Mouse (Mus musculus): ENCODE results near the gene Dapl1. TPM values are rescaled to one million over a fixed set of nuclear protein-coding genes. Genes with fewer than 3 reads are reported as not detected.

The Dapl1 gene
- polyA plus RNA-seq, 1 experiment: not detected

GRCm38 (mm10) chr2:59467085-59467484 is 17.4 kb upstream of the Dapl1 start:
- no peak for TF ChIP-seq GATA1 (IDR thresholded peaks at IDR 0.05; ENCODE audit: low read length)

GRCm38 (mm10) chr2:59467976-59468375 is 16.5 kb upstream of the Dapl1 start:
- no peak for TF ChIP-seq GATA1 (IDR thresholded peaks at IDR 0.05; ENCODE audit: low read length)

GRCm38 (mm10) chr2:59469590-59470245 is 14.7 kb upstream of the Dapl1 start:
- TF ChIP-seq GATA1 (IDR thresholded peaks at IDR 0.05; ENCODE audit: low read length): no peak

GRCm38 (mm10) chr2:59470326-59471031 is 14.0 kb upstream of the Dapl1 start:
- no peak for TF ChIP-seq GATA1 (IDR thresholded peaks at IDR 0.05; ENCODE audit: low read length)

DNA sequence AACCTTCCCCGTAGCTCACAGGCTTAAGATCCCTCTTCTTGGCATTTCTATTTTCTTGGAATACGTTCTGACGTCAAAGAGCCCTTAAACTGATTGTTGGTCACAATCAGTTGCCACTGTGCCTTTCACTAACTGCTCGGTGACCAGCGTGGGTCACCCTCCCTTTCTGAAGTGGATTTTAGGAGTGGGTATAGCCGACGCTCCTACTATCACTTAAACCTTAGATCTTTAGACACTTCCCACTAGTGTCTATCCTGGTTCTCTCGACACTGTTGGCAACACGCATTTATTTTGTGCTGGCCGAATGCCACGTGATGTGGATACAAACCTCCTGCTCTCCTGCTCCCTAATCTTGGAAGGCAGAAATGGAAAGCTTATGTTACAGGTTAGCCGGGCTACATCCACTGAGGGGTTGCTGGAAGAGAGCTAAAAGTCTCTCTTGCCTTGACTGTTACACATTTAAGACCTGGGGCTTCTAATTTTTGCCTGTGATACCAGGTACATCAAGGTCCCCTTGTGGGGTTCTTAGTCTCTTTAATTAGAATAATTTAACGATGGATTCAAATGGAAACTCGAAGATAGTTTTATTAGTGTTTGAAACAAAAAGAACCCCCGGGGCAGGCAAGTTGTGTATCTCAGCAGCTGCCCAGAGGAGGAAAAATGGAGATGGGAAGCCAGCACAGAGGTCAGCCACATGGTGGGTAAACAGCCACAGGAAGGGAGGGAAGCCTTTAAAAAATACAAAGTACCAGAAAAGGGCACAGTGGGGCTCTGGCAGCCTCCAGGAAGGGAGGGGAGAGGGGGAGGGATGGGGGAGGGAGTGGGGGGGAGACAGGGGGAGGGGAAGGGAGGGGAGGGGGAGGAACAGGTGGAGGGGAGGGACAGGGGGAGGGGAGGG is 13.2 kb upstream of the Dapl1 start:
- no peak for TF ChIP-seq GATA1 (IDR thresholded peaks at IDR 0.05; ENCODE audit: low read length)

DNA sequence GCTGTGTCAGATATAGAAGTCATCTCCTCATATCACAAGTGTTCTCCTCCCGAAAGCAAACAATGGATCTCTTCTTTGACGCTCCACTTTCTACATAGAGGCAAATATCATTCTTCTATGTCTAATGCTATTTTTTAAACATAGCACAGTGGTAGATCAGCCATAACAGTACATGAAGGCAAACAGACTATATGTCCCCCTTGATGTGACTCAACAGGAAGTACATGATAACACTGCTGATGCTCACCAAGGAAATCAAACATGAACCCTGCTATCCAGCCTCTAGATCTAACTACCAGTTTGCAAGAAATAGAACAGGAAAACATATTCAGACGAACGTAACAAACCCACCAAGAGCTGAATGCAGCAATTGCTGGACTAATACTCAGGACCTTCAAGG is 10.1 kb upstream of the Dapl1 start:
- no peak for TF ChIP-seq GATA1 (IDR thresholded peaks at IDR 0.05; ENCODE audit: low read length)

- no peak for TF ChIP-seq GATA1 (IDR thresholded peaks at IDR 0.05; ENCODE audit: low read length)
Observed at GRCm38 (mm10) chr2:59485080-59485479, 627 bp downstream of the Dapl1 start.

- TF ChIP-seq GATA1 (IDR thresholded peaks at IDR 0.05; ENCODE audit: low read length): no peak
Observed at GRCm38 (mm10) chr2:59485657-59486056, 1.2 kb downstream of the Dapl1 start.

GRCm38 (mm10) chr2:59486196-59486845 is 1.9 kb downstream of the Dapl1 start:
- no peak for TF ChIP-seq GATA1 (IDR thresholded peaks at IDR 0.05; ENCODE audit: low read length)

GRCm38 (mm10) chr2:59488235-59488634 is 3.8 kb downstream of the Dapl1 start:
- TF ChIP-seq GATA1 (IDR thresholded peaks at IDR 0.05; ENCODE audit: low read length): no peak

GRCm38 (mm10) chr2:59490353-59490752 is 5.9 kb downstream of the Dapl1 start:
- TF ChIP-seq GATA1 (IDR thresholded peaks at IDR 0.05; ENCODE audit: low read length): no peak

- TF ChIP-seq GATA1 (IDR thresholded peaks at IDR 0.05; ENCODE audit: low read length): no peak
Observed at GRCm38 (mm10) chr2:59493445-59494085, 9.1 kb downstream of the Dapl1 start.

- no peak for TF ChIP-seq GATA1 (IDR thresholded peaks at IDR 0.05; ENCODE audit: low read length)
Observed at GRCm38 (mm10) chr2:59499146-59499545, 14.7 kb downstream of the Dapl1 start.

DNA sequence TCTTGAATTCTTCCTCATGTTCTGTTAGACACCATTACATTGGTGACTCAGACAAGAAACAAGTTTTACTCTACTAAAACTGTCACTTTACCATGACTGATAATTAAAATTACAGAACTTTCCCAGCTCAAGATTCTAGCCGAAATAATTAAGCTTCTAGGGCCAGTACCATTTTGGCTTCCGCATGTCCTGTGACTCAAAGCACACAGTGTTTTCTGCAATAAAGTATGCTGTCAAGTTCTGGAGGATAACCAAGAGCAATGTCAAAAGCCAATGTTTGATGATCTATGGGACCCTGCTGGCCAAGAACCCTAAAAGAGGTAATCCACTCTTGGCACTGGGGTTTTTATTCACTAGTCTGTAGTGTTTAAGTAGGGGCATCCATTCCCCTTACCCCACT is 15.3 kb downstream of the Dapl1 start:
- TF ChIP-seq GATA1 (IDR thresholded peaks at IDR 0.05; ENCODE audit: low read length): no peak

DNA sequence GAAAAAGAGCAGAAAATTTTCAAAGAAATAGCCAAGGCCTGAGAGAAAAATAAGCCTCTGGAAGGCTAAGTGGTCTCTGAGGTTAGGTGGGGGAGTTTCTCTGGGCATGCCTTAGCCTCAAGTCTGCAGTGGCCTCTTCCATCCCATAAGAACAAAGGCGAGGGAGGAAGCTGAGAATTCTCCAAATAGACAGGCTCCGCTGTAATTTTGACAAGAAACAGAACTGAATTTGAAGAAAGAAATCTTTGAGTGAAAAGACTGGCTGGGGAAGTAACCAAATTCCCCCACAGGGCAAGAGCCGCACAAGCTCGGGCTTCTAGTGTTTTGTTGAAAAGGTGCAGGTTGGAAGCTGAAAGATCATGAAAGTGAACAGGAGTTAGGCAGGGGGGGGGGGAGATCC is 24.6 kb downstream of the Dapl1 start:
- TF ChIP-seq GATA1 (IDR thresholded peaks at IDR 0.05; ENCODE audit: low read length): no peak
